Mouse (Mus musculus) adrenal gland, postnatal 25 days (tissue): Measurements from ENCODE around the gene Eid1. TPM values are rescaled to one million over a fixed set of nuclear protein-coding genes. Genes with fewer than 3 reads are reported as not detected.

Experiments
- DNase-seq: peaks from one replicate; pipeline ENCODE4 v3.0.0; 2021; ENCODE audit warnings: mixed read lengths
- total RNA-seq: library from RNA; stranded (reverse); gene quantifications from 2 replicates; pipeline ENCODE4 v1.2.3, GENCODE M21; 2021

Eid1 gene
- total RNA-seq, 1 experiment from 2014 or later, result 123 TPM

- DNase-seq, result no peak
These were observed 2.0 kb upstream of the Eid1 start for GRCm38 (mm10) chr2:125670846-125671245.

GRCm38 (mm10) chr2:125672568-125672956, 333 bp upstream of the Eid1 start:
- no peak for DNase-seq

GRCm38 (mm10) chr2:125681811-125682210, 8.9 kb downstream of the Eid1 start:
- no peak for DNase-seq

- DNase-seq, result no peak
These were observed 11.0 kb downstream of the Eid1 start for GRCm38 (mm10) chr2:125683895-125684294.

GRCm38 (mm10) chr2:125684559-125685440, 11.9 kb downstream of the Eid1 start:
- no peak for DNase-seq

- no peak for DNase-seq
These were observed 12.7 kb downstream of the Eid1 start for GRCm38 (mm10) chr2:125685441-125686150.

- no peak for DNase-seq
These were observed 19.1 kb downstream of the Eid1 start for GRCm38 (mm10) chr2:125692010-125692409.

GRCm38 (mm10) chr2:125694798-125695197, 21.9 kb downstream of the Eid1 start:
- no peak for DNase-seq

GRCm38 (mm10) chr2:125696219-125696618, 23.3 kb downstream of the Eid1 start:
- no peak for DNase-seq

GRCm38 (mm10) chr2:125701606-125702005, 28.7 kb downstream of the Eid1 start:
- peak; percentile 32 for DNase-seq

- DNase-seq, result no peak
These were observed 30.0 kb downstream of the Eid1 start for GRCm38 (mm10) chr2:125702851-125703250.

GRCm38 (mm10) chr2:125704907-125705631, 32.2 kb downstream of the Eid1 start:
- no peak for DNase-seq

GRCm38 (mm10) chr2:125706510-125706921, 33.6 kb downstream of the Eid1 start:
- DNase-seq, result no peak

GRCm38 (mm10) chr2:125716599-125716998, 43.7 kb downstream of the Eid1 start:
- no peak for DNase-seq

GRCm38 (mm10) chr2:125723086-125723407, 50.2 kb downstream of the Eid1 start:
- DNase-seq, result no peak

GRCm38 (mm10) chr2:125723408-125724085, 50.7 kb downstream of the Eid1 start:
- DNase-seq, result peak; percentile 68

- peak; percentile 57 for DNase-seq
These were observed 51.2 kb downstream of the Eid1 start, which contains the start of gene Shc4 for GRCm38 (mm10) chr2:125724086-125724430. Shc4 (minus strand) TSS chr2:125724148.

Other genes with a start within 250 kb of the Eid1 start
- not detected in 2 replicates for gene Gm9913, start 168.0 kb upstream of the Eid1 start, total RNA-seq
- gene Fbn1, start 165.1 kb upstream of the Eid1 start, total RNA-seq, result 26.3 and 28.8 TPM in 2 replicates
- 5.1 TPM in 2 replicates for gene Cep152, start 48.0 kb upstream of the Eid1 start, total RNA-seq
- gene Shc4, start 51.1 kb downstream of the Eid1 start, total RNA-seq, result 3.3 and 3.4 TPM in 2 replicates
- gene Secisbp2l, start 109.8 kb downstream of the Eid1 start, total RNA-seq, result 62.2 and 73.1 TPM in 2 replicates
- gene Galk2, start 186.0 kb downstream of the Eid1 start, total RNA-seq, result 77.6 and 102 TPM in 2 replicates
- 128 and 139 TPM in 2 replicates for gene Cops2, start 186.0 kb downstream of the Eid1 start, total RNA-seq